Mouse (Mus musculus): ENCODE measurements around the gene Frmd6.

- TF ChIP-seq IRF4 (IDR thresholded peaks at IDR 0.05; ENCODE audit: low read depth, low read length) (no peak), POLR2AphosphoS2 (IDR thresholded peaks at IDR 0.05; ENCODE audit: low read depth, low read length) (no peak), ELF1 (IDR thresholded peaks at IDR 0.05; ENCODE audit: low read depth, low read length) (no peak), CHD2 (IDR thresholded peaks at IDR 0.05; ENCODE audit: low read length) (no peak), POLR2A (IDR thresholded peaks at IDR 0.05; ENCODE audit: low read depth, low read length) (no peak), MAFK (IDR thresholded peaks at IDR 0.05; ENCODE audit: insufficient replicate concordance, low read length) (no peak), MEF2A (IDR thresholded peaks at IDR 0.05; ENCODE audit: borderline replicate concordance, low read depth, low read length) (no peak), ZNF384 (IDR thresholded peaks at IDR 0.05; ENCODE audit: low read depth, low read length) (no peak), GABPA (IDR thresholded peaks at IDR 0.05; ENCODE audit: insufficient replicate concordance, low read depth, low read length) (no peak), MAZ (IDR thresholded peaks at IDR 0.05; ENCODE audit: low read depth, low read length) (no peak), CTCF (conservative IDR thresholded peaks at IDR 0.05 in 1 of 2, IDR thresholded peaks at IDR 0.05 in 1 of 2; ENCODE audit: low read depth in 2 of 2, low read length in 2 of 2) (no peak), MAX (IDR thresholded peaks at IDR 0.05; ENCODE audit: low read length) (no peak), BHLHE40 (IDR thresholded peaks at IDR 0.05; ENCODE audit: low read depth, low read length) (no peak), RAD21 (IDR thresholded peaks at IDR 0.05; ENCODE audit: low read depth, low read length) (no peak)
These were observed 38.0 kb downstream of the Frmd6 start for GRCm38 (mm10) chr12:70863281-70863680.
